Mouse (Mus musculus) MEL (cell line): ENCODE data around the gene Agap2. TPM values are rescaled to one million over a fixed set of nuclear protein-coding genes. Genes with fewer than 3 reads are reported as not detected.

Experiments used
- DNase-seq: peaks from one replicate; pipeline ENCODE4 v3.0.0; 2011; ENCODE audit warnings: low read depth, low spot score
- H3K27ac ChIP-seq: 2 replicates; pipeline ENCODE4 v1.5.1; 2012; ENCODE audit warnings: low read depth, mild to moderate bottlenecking, control low read depth, low read length, moderate library complexity; ENCODE audit not compliant: control insufficient read depth
- H3K27me3 ChIP-seq, 2 experiments: fragments of 150-350 bp in 1 of 2; sonication (generic) in 1 of 2; 2 replicates each; pipeline ENCODE4 v1.6.1; 2012; ENCODE audit warnings: low read length in 2 of 2, mild to moderate bottlenecking in 2 of 2, improper control_type of control experiment in 1 of 2, moderate library complexity in 1 of 2; ENCODE audit not compliant: insufficient read depth in 2 of 2, control insufficient read depth in 1 of 2
- H3K36me3 ChIP-seq, 2 experiments: 2 replicates each; pipeline ENCODE4 v1.6.1; 2012 to 2014; ENCODE audit warnings: low read length in 2 of 2, improper control_type of control experiment in 1 of 2, inconsistent platforms in 1 of 2, mild to moderate bottlenecking in 1 of 2; ENCODE audit not compliant: insufficient read depth in 2 of 2, control insufficient read depth in 1 of 2
- H3K4me1 ChIP-seq, 2 experiments: fragments of 150-350 bp in 1 of 2; sonication (generic) in 1 of 2; 2 replicates each; pipeline ENCODE4 v1.6.1; 2012; ENCODE audit warnings: low read length in 2 of 2, improper control_type of control experiment in 1 of 2, mild to moderate bottlenecking in 1 of 2; ENCODE audit not compliant: insufficient read depth in 2 of 2, control insufficient read depth in 1 of 2
- H3K4me3 ChIP-seq, 2 experiments: fragments of 150-350 bp in 1 of 2; sonication (generic) in 1 of 2; 2 replicates each; pipeline ENCODE4 v1.5.1; 2012; ENCODE audit warnings: low read depth in 2 of 2, low read length in 2 of 2, mild to moderate bottlenecking in 2 of 2, moderate library complexity in 2 of 2, control low read depth in 1 of 2, improper control_type of control experiment in 1 of 2; ENCODE audit not compliant: control insufficient read depth in 1 of 2, insufficient read depth in 1 of 2
- H3K79me2 ChIP-seq: 2 replicates; pipeline ENCODE4 v1.6.1; 2012; ENCODE audit warnings: mild to moderate bottlenecking, low read length, moderate library complexity; ENCODE audit not compliant: control insufficient read depth, poor library complexity, insufficient read depth
- H3K9ac ChIP-seq: 2 replicates; pipeline ENCODE4 v1.6.1; 2012; ENCODE audit warnings: low read depth, mild to moderate bottlenecking, control low read depth, low read length, moderate library complexity; ENCODE audit not compliant: control insufficient read depth, poor library complexity, severe bottlenecking
- H3K9me3 ChIP-seq: fragments of 150-350 bp; sonication (generic); replicated peaks from 2 replicates; pipeline ENCODE4 v1.6.1; 2012; ENCODE audit warnings: mild to moderate bottlenecking, low read length, improper control_type of control experiment, moderate library complexity; ENCODE audit not compliant: insufficient read depth
- BHLHE40 ChIP-seq: IDR thresholded peaks from 2 replicates; pipeline ENCODE4 v1.6.1; 2012; ENCODE audit warnings: low read depth, mild to moderate bottlenecking, inconsistent platforms, low read length, improper control_type of control experiment, borderline replicate concordance
- CHD1 ChIP-seq: IDR thresholded peaks from 2 replicates; pipeline ENCODE4 v1.6.1; 2012; ENCODE audit warnings: low read depth, mild to moderate bottlenecking, inconsistent platforms, low read length, improper control_type of control experiment
- CHD2 ChIP-seq: IDR thresholded peaks from 2 replicates; pipeline ENCODE4 v1.6.1; 2011; ENCODE audit warnings: low read length, improper control_type of control experiment
- CTCF ChIP-seq, 3 experiments: IDR thresholded peaks in 2 of 3; conservative IDR thresholded peaks in 1 of 3; 2 replicates each; pipeline ENCODE4 v1.5.1; 2011 to 2012; ENCODE audit warnings: low read length in 3 of 3, low read depth in 2 of 3, mild to moderate bottlenecking in 2 of 3, improper control_type of control experiment in 1 of 3, inconsistent platforms in 1 of 3, mixed read lengths in 1 of 3, moderate library complexity in 1 of 3; ENCODE audit not compliant: control insufficient read depth in 1 of 3, insufficient read depth in 1 of 3, poor library complexity in 1 of 3, severe bottlenecking in 1 of 3
- E2F4 ChIP-seq: IDR thresholded peaks from 2 replicates; pipeline ENCODE4 v1.6.1; 2011; ENCODE audit warnings: low read depth, low read length, improper control_type of control experiment, borderline replicate concordance
- ELF1 ChIP-seq: IDR thresholded peaks from 2 replicates; pipeline ENCODE4 v1.6.1; 2014; ENCODE audit warnings: low read depth, mild to moderate bottlenecking, inconsistent platforms, low read length, improper control_type of control experiment, moderate library complexity
- EP300 ChIP-seq, 2 experiments: IDR thresholded peaks; 2 replicates each; pipeline ENCODE4 v1.6.1; 2011; ENCODE audit warnings: improper control_type of control experiment in 2 of 2, low read length in 2 of 2, low read depth in 1 of 2, mild to moderate bottlenecking in 1 of 2
- ETS1 ChIP-seq: IDR thresholded peaks from 2 replicates; pipeline ENCODE4 v1.6.1; 2012; ENCODE audit warnings: low read depth, mild to moderate bottlenecking, inconsistent platforms, low read length, improper control_type of control experiment, moderate library complexity
- GABPA ChIP-seq: IDR thresholded peaks from 2 replicates; pipeline ENCODE4 v1.6.1; 2012; ENCODE audit warnings: low read depth, mild to moderate bottlenecking, inconsistent platforms, low read length, improper control_type of control experiment, moderate library complexity
- GATA1 ChIP-seq: IDR thresholded peaks from 2 replicates; pipeline ENCODE4 v1.6.1; 2011; ENCODE audit warnings: low read depth, low read length, improper control_type of control experiment
- HCFC1 ChIP-seq: IDR thresholded peaks from 2 replicates; pipeline ENCODE4 v1.6.1; 2012; ENCODE audit warnings: low read depth, mild to moderate bottlenecking, inconsistent platforms, low read length, improper control_type of control experiment, moderate library complexity
- JUND ChIP-seq: IDR thresholded peaks from 2 replicates; pipeline ENCODE4 v1.6.1; 2011; ENCODE audit warnings: low read depth, mild to moderate bottlenecking, improper control_type of control experiment, low read length
- KAT2A ChIP-seq: conservative IDR thresholded peaks from 2 replicates; pipeline ENCODE4 v1.6.1; 2012; ENCODE audit warnings: low read depth, low read length, improper control_type of control experiment, inconsistent platforms
- MAFK ChIP-seq: IDR thresholded peaks from 2 replicates; pipeline ENCODE4 v1.6.1; 2011; ENCODE audit warnings: low read depth, mild to moderate bottlenecking, low read length, improper control_type of control experiment, borderline replicate concordance
- MAX ChIP-seq: IDR thresholded peaks from 2 replicates; pipeline ENCODE4 v1.6.1; 2011; ENCODE audit warnings: low read length, improper control_type of control experiment
- MAZ ChIP-seq: IDR thresholded peaks from 2 replicates; pipeline ENCODE4 v1.6.1; 2012; ENCODE audit warnings: low read depth, mild to moderate bottlenecking, inconsistent platforms, low read length, improper control_type of control experiment
- MXI1 ChIP-seq: IDR thresholded peaks from 2 replicates; pipeline ENCODE4 v1.6.1; 2011; ENCODE audit warnings: mild to moderate bottlenecking, low read depth, low read length, improper control_type of control experiment
- MYB ChIP-seq: IDR thresholded peaks from 2 replicates; pipeline ENCODE4 v1.6.1; 2011; ENCODE audit warnings: mild to moderate bottlenecking, low read depth, low read length, improper control_type of control experiment
- NELFE ChIP-seq: IDR thresholded peaks from 2 replicates; pipeline ENCODE4 v1.6.1; 2011; ENCODE audit warnings: low read depth, low read length, improper control_type of control experiment
- NRF1 ChIP-seq: IDR thresholded peaks from 2 replicates; pipeline ENCODE4 v1.6.1; 2014; ENCODE audit warnings: low read depth, mild to moderate bottlenecking, inconsistent platforms, low read length, improper control_type of control experiment, moderate library complexity; ENCODE audit not compliant: poor library complexity, insufficient read depth, severe bottlenecking
- POLR2A ChIP-seq, 2 experiments: IDR thresholded peaks; 2 replicates each; pipeline ENCODE4 v1.6.1; 2011 to 2012; ENCODE audit warnings: low read length in 2 of 2, mild to moderate bottlenecking in 2 of 2, control low read depth in 1 of 2, improper control_type of control experiment in 1 of 2, low read depth in 1 of 2, moderate library complexity in 1 of 2; ENCODE audit not compliant: control insufficient read depth in 1 of 2, insufficient read depth in 1 of 2, poor library complexity in 1 of 2
- POLR2AphosphoS2 ChIP-seq: IDR thresholded peaks from 2 replicates; pipeline ENCODE4 v1.6.1; 2011; ENCODE audit warnings: low read length, improper control_type of control experiment
- POLR2AphosphoS5 ChIP-seq: IDR thresholded peaks from 2 replicates; pipeline ENCODE4 v1.6.1; 2012; ENCODE audit warnings: low read depth, borderline replicate concordance, mild to moderate bottlenecking, inconsistent platforms, low read length, moderate library complexity, mixed read lengths
- RAD21 ChIP-seq: IDR thresholded peaks from 2 replicates; pipeline ENCODE4 v1.6.1; 2011; ENCODE audit warnings: mild to moderate bottlenecking, low read depth, low read length, improper control_type of control experiment
- RCOR1 ChIP-seq: IDR thresholded peaks from 2 replicates; pipeline ENCODE4 v1.6.1; 2012; ENCODE audit warnings: low read depth, mild to moderate bottlenecking, inconsistent platforms, low read length, improper control_type of control experiment
- SIN3A ChIP-seq: IDR thresholded peaks from 2 replicates; pipeline ENCODE4 v1.6.1; 2012; ENCODE audit warnings: low read length, improper control_type of control experiment, inconsistent platforms
- SMC3 ChIP-seq: IDR thresholded peaks from 2 replicates; pipeline ENCODE4 v1.6.1; 2011; ENCODE audit warnings: low read depth, low read length, improper control_type of control experiment
- TAL1 ChIP-seq: IDR thresholded peaks from 2 replicates; pipeline ENCODE4 v1.6.1; 2012; ENCODE audit warnings: mild to moderate bottlenecking, inconsistent platforms, low read length, moderate library complexity, mixed read lengths
- TBP ChIP-seq: IDR thresholded peaks from 2 replicates; pipeline ENCODE4 v1.8.0; 2011; ENCODE audit warnings: low read depth, low read length, improper control_type of control experiment
- TCF12 ChIP-seq: IDR thresholded peaks from 2 replicates; pipeline ENCODE4 v1.6.1; 2014; ENCODE audit warnings: low read depth, mild to moderate bottlenecking, inconsistent platforms, low read length, improper control_type of control experiment, moderate library complexity
- UBTF ChIP-seq: IDR thresholded peaks from 2 replicates; pipeline ENCODE4 v1.6.1; 2012; ENCODE audit warnings: low read depth, mild to moderate bottlenecking, inconsistent platforms, low read length, improper control_type of control experiment, moderate library complexity, borderline replicate concordance; ENCODE audit not compliant: insufficient read depth
- USF1 ChIP-seq: IDR thresholded peaks from 2 replicates; pipeline ENCODE4 v1.6.1; 2014; ENCODE audit warnings: low read depth, mild to moderate bottlenecking, inconsistent platforms, low read length, improper control_type of control experiment, moderate library complexity
- USF2 ChIP-seq, 2 experiments: IDR thresholded peaks; 2 replicates each; pipeline ENCODE4 v1.6.1; 2011 to 2012; ENCODE audit warnings: improper control_type of control experiment in 2 of 2, low read length in 2 of 2, borderline replicate concordance in 1 of 2, inconsistent platforms in 1 of 2, low read depth in 1 of 2, mild to moderate bottlenecking in 1 of 2; ENCODE audit not compliant: insufficient read depth in 1 of 2
- ZC3H11A ChIP-seq: IDR thresholded peaks from 2 replicates; pipeline ENCODE4 v1.6.1; 2012; ENCODE audit warnings: low read depth, mild to moderate bottlenecking, inconsistent platforms, low read length, improper control_type of control experiment
- ZKSCAN1 ChIP-seq: IDR thresholded peaks from 2 replicates; pipeline ENCODE4 v1.6.1; 2012; ENCODE audit warnings: low read depth, mild to moderate bottlenecking, inconsistent platforms, low read length, improper control_type of control experiment, moderate library complexity
- ZMIZ1 ChIP-seq: IDR thresholded peaks from 2 replicates; pipeline ENCODE4 v1.6.1; 2012; ENCODE audit warnings: low read depth, mild to moderate bottlenecking, inconsistent platforms, low read length, improper control_type of control experiment, moderate library complexity
- ZNF384 ChIP-seq: IDR thresholded peaks from 2 replicates; pipeline ENCODE4 v1.6.1; 2012; ENCODE audit warnings: low read depth, mild to moderate bottlenecking, inconsistent platforms, low read length, improper control_type of control experiment
- polyA plus RNA-seq, 2 experiments: library from polyadenylated mRNA; stranded (reverse) in 1 of 2; unstranded in 1 of 2; fragments of >175 nt in 1 of 2; fragments of >200 nt in 1 of 2; gene quantifications; 2 replicates each; pipeline versions ENCODE4 v1.2.1 to v1.2.4; 2012; ENCODE audit warnings: low replicate concordance in 2 of 2, low read depth in 1 of 2; ENCODE audit not compliant: insufficient read length in 2 of 2, insufficient read depth in 1 of 2, missing spikeins in 1 of 2
- total RNA-seq: library from RNA; depleted of rRNA; stranded (reverse); fragments of 300-350 nt; gene quantifications from 2 replicates; pipeline ENCODE4 v1.2.3, GENCODE M21; 2012

Gene Agap2
- total and polyA plus RNA-seq, 3 experiments = 0.04 to 0.46 TPM; not detected in 1

DNA sequence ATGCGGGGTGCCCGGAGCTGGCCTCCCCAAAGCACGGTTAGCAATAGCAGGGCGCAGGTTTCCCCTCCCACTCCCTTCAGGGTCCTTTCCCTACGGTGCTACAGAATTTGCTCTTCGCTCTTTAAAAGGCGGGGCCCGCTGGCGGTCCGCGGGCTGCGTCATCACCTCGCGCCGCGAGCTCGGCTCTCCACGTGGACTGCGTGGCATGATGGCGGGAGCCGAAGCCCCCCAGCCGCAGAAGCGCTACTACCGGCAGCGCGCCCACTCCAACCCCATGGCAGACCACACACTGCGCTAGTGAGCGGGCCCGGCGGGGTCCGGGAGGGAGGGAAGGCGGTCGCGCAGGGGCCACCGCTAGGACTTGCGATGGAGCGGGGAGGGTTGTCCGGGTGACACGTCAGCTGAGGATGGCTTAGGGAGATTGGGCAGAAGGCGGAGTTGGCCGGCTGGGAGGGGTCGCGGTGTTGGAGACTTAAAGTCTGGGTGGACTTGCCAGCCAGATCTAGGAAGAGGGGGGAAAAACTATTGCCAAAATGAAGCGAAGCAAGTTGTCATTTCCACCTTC, 33.2 kb upstream of the Agap2 start:
- H3K27ac ChIP-seq = peak overlapping the region; percentile 68
- DNase-seq = peak; percentile 95
- no peaks in the 10 kb centered on the region for H3K27me3 ChIP-seq
- peak; percentile 90 for TF ChIP-seq HCFC1
- no peak for TF ChIP-seq GABPA
- TF ChIP-seq MYB = no peak
- peak; percentile 48; the same call in 1 of the 2 replicates for TF ChIP-seq POLR2AphosphoS2
- peak; percentile 10; the same call in 1 of the 2 replicates for TF ChIP-seq TCF12
- TF ChIP-seq SIN3A = peak; percentile 99
- no peak for TF ChIP-seq BHLHE40
- TF ChIP-seq GATA1 = no peak
- no peak for TF ChIP-seq KAT2A
- no peak for TF ChIP-seq EP300 (IDR thresholded peaks at IDR 0.05; ENCODE audit: low read depth in 1 of 2, low read length in 2 of 2)
- peak; percentile 100 for TF ChIP-seq MXI1
- TF ChIP-seq NRF1 = no peak
- TF ChIP-seq ZNF384 = no peak
- no peak for TF ChIP-seq SMC3
- TF ChIP-seq USF1 = peak; percentile 73
- peak; percentile 65; the same call in 1 of the 2 replicates for TF ChIP-seq ZMIZ1
- no peak for TF ChIP-seq ZC3H11A
- TF ChIP-seq NELFE = peak; percentile 64
- TF ChIP-seq USF2 (IDR thresholded peaks at IDR 0.05; ENCODE audit: borderline replicate concordance in 1 of 2, insufficient read depth in 1 of 2, low read depth in 1 of 2, low read length in 2 of 2) = no peak
- no peak for TF ChIP-seq E2F4
- no peak for TF ChIP-seq POLR2AphosphoS5
- TF ChIP-seq MAZ = peak; percentile 49; the same call in 1 of the 2 replicates
- TF ChIP-seq JUND = no peak
- peak; percentile 99 for TF ChIP-seq MAX
- TF ChIP-seq CTCF (IDR thresholded peaks at IDR 0.05 in 2 of 3, conservative IDR thresholded peaks at IDR 0.05 in 1 of 3; ENCODE audit: control insufficient read depth in 1 of 3, insufficient read depth in 1 of 3, low read depth in 2 of 3, low read length in 3 of 3, poor library complexity in 1 of 3, severe bottlenecking in 1 of 3) = no peak
- no peak for TF ChIP-seq TBP
- TF ChIP-seq MAFK = no peak
- TF ChIP-seq TAL1 = no peak
- no peak for TF ChIP-seq ELF1
- TF ChIP-seq ETS1 = no peak
- TF ChIP-seq CHD2 = no peak
- TF ChIP-seq UBTF = no peak
- TF ChIP-seq CHD1 = no peak
- no peak for TF ChIP-seq ZKSCAN1
- TF ChIP-seq RAD21 = no peak
- TF ChIP-seq RCOR1 = no peak
- peak; percentile 70 to 78; a peak in 3 of 4 replicates for TF ChIP-seq POLR2A (IDR thresholded peaks at IDR 0.05; ENCODE audit: control insufficient read depth in 1 of 2, insufficient read depth in 1 of 2, low read depth in 1 of 2, low read length in 2 of 2, poor library complexity in 1 of 2)

More for the DNA sequence above, 33.2 kb upstream of the Agap2 start:
- Histone ChIP-seq H3K4me1 (no peaks in the 10 kb centered on the region), H3K79me2 (peaks cover 4% of the 10 kb centered on the region; the same call in 1 of the 2 replicates), H3K36me3 (no peaks in the 10 kb centered on the region; a peak in 1 of 4 replicates), H3K9ac (peak overlapping the region; percentile 98), H3K9me3 (no peaks in the 10 kb centered on the region), H3K4me3 (peak overlapping the region; percentile 88 to 96)
